Mouse (Mus musculus) gastrocnemius, postnatal 36 days (tissue): ENCODE results near the gene Rpl23. TPM values are rescaled to one million over a fixed set of nuclear protein-coding genes. Genes with fewer than 3 reads are reported as not detected.
"Not testable (repeated sequence)": the region's sequence is repeated elsewhere in the genome, so short reads cannot be mapped to it uniquely, and the experiment has no call there.

Source experiments
- DNase-seq, 2 experiments: peaks; one replicate each; pipeline ENCODE4 v3.0.0; 2022
- intact Hi-C: fragments of 180-260 bp; cut with DNase I; formaldehyde crosslinking; loops from one replicate; pipeline ENCODE4 v1.15.1; 2025
- total RNA-seq, 2 experiments: library from RNA; stranded (reverse); gene quantifications; 2 replicates each; pipeline ENCODE4 v1.2.3; 2021

Gene Rpl23
- total RNA-seq, 2 experiments from 2014 or later, result 349 to 430 TPM

DNA sequence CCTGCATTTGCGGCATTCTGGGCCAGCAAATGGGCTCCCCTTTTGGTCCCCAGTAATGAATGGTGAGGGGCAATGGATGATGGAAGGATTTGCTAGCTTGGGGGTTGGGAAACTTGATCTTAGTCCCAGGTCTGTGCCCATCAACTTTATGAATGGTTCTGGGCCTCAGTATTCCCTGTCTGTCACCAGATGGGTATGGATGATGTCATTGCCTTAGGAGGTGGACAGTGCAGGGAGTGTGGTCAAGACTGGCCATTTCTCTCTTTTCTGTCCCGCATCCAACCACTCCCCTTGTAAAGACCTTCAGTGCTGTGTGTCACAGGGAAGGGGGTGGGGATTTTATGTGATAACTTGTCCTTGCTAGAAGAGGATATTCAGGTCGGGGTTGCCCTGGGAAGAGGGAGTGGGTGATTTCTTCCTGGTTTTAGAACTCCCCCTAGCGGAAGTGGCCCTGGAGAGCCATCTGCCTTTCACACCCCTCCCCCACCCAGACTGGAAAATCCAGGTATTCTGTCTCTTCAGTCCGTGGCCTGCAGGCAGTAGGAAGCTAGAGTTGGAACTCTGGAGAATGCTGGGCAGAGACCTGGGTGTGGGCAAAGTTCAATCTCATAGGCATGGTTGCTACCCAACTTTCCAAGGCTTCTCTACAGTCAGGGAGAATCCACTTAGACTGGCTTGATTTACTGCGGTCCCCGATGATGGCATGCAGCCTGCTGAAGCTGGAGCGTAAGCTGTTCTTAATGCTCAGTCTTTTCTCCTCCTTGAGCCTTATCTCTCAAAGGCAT is 19.4 kb upstream of the Rpl23 start:
- DNase-seq, result no peak
- intact Hi-C loops, result no loop called here

DNA sequence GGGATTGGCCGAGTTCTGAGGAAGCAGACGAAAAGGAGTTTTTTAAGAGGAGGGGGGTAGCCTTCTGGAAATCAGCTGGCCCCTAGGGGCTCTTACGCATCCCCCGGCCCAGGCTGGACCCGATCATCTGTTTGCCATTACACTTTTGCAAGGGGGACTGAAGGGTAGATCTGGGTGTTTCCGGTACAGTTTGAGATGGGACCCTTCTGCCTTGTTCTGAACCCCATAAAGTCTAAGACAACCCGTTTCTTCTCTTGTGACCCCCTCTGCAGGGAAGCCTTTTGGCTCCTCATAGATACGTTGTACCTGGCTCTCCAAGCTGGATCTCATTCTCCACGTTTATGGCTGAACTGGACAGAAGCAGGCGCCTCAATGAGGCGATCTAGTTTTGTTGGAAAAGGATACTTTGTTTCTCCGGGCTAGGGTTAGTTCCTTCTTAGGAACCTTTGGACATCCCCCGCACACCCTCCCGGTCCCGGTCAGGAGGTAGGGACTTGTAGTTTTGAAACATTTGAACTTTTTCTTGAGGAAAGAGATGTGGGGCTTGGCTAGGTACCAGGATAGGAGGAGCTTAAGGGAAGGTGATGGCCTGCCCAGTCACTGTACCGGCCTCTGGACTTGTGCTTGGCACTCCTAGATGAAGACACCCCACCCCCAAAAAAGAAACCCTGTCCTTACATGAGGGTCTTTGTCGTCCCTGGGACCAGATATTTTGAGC is 18.6 kb upstream of the Rpl23 start:
- no peak for DNase-seq
- intact Hi-C loops, result no loop called here

DNA sequence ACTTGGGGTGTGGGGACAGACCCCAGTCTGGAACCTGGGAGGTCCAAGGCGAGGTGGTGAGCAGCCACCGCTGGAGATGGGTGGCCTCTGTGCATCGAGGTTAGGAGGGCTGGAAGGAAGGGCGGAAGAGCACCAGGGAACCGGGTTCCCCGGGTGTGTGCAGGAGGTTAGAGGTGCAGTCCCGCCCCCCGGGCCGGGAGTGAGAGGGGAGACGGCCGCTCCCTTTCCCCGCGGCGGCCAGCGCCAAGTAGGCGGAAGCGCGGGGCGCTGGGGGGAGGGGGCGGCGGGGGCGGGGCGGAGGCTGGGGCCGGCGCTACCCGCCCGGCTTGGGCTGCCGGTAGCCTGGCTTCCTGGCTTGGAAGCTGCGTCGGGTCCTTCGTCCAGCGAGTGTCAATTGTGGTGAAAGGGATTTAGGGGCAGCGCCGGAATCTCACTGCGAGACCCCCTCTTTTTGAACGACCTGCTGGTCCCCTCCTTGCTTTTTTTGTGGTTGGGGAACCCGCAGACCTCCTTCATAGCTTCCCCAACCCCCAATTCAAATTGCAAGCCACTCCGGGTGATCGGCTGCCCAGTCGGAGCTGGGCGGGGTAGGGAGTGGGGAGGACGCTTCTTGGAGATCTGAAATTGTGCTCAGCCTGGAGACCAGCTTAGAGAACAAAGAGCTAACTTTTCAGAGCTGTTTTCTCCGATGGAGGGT is 17.9 kb upstream of the Rpl23 start:
- intact Hi-C loops, result loop anchor here (2.0 to 5.0 kb wide), 2 partner anchors 37 to 83 kb away; no protein-coding TSS in a partner anchor

DNA sequence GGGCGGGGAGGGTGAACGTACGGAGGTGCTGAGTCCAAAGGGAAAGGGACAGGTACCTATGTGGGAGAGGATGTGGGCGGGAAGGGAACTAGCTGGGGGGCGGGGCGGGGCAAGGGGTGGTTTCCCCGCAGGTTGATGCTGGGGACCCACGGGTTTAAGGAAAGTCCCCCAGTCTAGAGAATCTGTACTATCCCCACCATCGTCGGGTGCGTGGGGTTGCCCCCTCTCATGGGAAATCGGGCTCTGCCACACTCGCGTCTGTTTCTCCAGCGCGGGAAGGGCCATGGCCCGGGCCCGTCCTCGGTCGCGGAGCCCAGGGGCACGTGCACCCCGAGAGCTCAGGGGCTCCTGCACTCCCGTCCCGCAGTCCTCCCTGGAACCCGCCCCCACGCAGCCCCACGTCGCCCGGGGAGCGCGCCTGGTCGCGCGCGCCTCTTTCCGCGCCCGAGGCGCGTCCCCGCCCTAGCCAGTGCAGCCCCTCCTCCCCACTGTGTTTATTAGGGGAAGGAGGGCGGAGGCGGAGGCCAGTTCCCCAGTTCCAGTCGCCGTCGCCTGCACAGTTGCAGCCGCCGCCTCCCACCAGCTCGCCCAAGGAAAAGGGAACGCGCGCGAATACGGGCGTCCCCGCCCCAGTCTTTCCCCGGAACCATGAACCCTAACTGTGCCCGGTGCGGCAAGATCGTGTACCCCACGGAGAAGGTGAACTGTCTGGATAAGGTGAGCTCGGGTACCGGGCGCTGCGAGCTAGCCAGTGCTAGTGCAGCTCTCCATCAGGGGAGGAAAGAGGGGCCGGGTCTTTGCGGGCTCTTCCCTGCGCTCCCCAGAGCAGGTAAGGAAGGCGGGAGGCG is 17.1 kb upstream of the Rpl23 start:
- peak; percentile 83 to 85 for DNase-seq
- intact Hi-C loops, result loop anchor here (2.0 to 5.0 kb wide), 2 partner anchors 38 to 83 kb away; no protein-coding TSS in a partner anchor

More for the DNA sequence above, 17.9 kb upstream of the Rpl23 start:
- peak; percentile 68 to 75 for DNase-seq

DNA sequence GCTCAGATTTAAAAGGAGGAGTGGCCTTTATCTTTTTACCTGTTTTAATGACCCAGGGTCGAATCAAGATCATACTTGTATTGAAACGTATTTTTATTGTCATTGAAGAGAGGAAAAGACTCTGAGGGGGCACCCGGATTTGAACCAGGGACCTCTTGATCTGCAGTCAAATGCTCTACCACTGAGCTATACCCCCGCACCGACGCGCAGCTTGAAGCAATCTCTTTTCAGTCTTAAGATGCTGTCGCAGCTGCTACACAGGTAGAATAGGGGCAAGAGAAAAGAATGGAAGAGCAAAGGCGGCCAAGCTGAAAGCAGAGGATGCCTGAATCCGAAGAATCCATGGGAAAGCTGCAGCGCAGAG is 16.5 kb upstream of the Rpl23 start, which contains the start of gene Lasp1:
TSS of gene Lasp1 (plus strand) at position 219 of the 364 bp plus-strand sequence.
- peak; percentile 81 to 87 for DNase-seq
- intact Hi-C loops, result loop anchor here (2.0 to 5.0 kb wide), 2 partner anchors 39 to 84 kb away; no protein-coding TSS in a partner anchor

DNA sequence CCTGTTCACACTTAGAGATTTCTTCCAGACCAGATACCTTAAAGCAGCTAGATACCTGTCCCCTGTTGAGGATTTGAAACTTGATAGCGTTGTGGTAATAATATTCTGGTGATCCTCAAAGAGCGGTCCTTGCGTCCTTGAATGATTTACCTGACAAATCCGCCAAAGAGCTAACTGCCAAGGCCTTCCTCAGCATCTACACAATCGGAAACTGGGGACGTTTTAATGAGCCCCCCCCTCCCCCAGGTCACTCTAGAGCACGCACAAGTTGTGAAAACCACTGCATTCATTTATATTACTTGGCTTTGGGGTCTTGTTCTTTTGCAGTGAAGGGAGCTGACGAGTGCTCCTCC is 15.8 kb upstream of the Rpl23 start:
- intact Hi-C loops, result loop anchor here (2.0 to 5.0 kb wide), 2 partner anchors 39 to 85 kb away; no protein-coding TSS in a partner anchor
- DNase-seq, result no peak

DNA sequence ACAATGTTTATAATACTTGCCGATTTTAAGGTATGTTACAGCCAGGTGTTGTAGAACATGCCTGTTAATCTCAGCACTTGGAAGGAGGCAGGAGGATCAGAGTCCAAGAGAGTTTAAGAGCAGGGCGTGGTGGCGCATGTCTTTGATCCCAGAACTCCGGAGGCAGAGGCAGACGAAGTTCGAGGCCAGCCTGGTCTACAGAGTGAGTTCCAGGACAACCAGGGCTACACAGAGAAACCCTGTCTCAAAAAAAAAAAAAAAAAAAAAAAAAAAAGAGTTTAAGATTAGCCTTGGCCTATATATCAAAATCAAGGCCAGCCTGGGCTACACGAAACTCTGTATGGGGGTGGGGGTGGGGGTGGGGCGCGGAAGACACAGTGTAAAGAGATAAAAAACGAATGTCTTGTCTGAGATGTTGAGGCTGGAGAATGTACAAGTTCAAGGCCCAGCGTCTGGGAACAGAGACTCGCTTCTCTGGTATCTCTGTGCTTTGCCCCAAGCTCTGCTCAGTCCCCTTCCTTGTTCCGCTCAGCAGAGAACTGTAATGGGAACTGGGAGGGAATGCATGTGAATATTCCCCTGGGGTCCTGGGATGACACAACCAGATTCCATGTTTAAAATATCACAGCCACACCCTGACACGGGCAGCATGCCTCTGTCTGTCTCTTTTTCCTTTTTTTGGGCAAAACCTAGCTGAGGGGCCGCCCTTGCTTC is 15.3 kb upstream of the Rpl23 start:
- peak in 1 of 2 experiments; percentile 40 for DNase-seq
- intact Hi-C loops, result loop anchor here (2.0 to 5.0 kb wide), 3 partner anchors 40 to 191 kb away; no protein-coding TSS in a partner anchor

DNA sequence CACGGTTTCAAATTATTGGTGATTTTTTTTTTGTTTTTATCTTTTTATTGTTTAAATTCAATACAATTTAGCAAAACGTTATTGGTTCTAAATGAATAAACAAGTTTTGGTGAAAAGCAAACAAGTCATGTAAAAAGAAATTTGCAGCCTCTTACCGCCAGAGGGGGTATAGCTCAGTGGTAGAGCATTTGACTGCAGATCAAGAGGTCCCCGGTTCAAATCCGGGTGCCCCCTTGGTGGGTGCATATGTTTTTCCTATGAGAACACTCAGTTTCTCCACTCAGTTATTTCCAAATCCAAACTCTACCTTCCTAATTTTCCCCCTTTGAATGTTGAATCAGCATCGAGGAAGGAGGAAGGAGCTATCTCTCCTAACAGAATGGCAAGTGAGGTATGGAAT is 14.7 kb upstream of the Rpl23 start:
- intact Hi-C loops, result loop anchor here (2.0 to 5.0 kb wide), 2 partner anchors 40 to 192 kb away; no protein-coding TSS in a partner anchor
- DNase-seq, result peak in 1 of 2 experiments; percentile 59

DNA sequence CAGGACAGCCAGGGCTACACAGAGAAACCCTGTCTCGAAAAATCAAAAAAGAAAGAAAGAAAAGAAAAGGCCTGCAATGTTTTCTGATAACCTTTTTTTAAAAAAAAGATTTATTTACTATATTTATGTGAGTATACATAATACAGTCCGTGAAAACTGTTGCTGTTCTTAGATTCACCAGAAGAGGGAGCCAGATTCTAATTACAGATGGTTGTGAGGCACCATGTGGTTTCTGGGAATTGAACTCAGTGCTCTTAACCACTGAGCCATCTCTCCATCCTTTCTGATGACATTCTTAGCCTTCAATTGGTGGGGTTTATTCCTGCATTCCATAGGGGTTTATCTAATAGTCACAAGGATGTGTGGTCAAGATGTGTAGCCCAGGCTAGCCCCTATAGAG is 10.9 kb upstream of the Rpl23 start:
- intact Hi-C loops, result loop anchor here (2.0 to 5.0 kb wide), 2 partner anchors 34 to 92 kb away; partner anchors contain the start of gene Fbxo47
- no peak for DNase-seq

DNA sequence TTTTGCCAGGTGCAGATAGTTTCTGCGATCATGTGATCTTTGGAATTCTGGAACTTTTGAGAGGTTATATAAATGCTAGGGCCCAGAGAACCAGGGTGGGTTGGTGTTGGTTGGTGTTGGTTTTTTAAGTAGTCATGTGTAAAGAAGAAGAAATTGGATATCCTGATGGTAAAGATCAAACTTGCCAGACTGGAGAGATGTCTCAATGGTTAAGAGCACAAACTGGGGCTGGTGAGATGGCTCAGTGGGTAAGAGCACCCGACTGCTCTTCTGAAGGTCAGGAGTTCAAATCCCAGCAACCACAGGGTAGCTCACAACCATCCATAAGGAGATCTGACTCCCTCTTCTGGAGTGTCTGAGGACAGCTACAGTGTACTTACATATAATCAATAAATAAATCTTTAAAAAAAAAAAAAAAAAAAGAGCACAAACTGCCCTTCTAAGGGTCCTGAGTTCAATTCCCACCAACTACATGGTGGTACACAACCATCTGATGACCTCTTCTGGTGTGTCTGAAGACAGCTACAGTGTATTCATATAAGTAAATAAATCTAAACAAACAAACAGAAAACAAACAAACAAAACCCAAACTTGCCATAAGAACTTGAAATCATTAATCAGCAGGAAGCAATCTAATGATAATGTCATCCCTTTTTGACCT is 8.7 kb upstream of the Rpl23 start:
- intact Hi-C loops, result loop anchor here (5.0 kb wide), 1 partner anchor 36 kb away; no protein-coding TSS in a partner anchor
- not testable (repeated sequence) for DNase-seq

DNA sequence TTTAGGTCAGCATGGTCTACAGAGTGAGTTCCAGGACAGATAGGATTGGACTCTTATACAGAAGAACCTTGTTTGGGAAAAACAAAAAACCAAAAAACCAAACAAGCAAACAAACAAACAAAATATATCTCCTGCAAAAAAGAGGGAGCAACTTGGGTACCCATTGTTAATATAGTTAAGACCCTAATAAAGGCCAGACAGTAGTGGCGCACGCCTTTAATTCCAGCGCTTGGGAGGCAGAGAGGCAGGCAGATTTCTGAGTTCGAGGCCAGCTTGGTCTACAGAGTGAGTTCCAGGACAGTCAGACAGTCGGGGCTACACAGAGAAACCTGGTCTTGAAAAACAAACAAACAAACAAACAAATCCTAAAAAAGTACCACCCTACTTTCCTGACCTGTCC is 7.5 kb upstream of the Rpl23 start:
- intact Hi-C loops, result loop anchor here (2.0 to 5.0 kb wide), 2 partner anchors 38 to 57 kb away; no protein-coding TSS in a partner anchor
- DNase-seq, result no peak

DNA sequence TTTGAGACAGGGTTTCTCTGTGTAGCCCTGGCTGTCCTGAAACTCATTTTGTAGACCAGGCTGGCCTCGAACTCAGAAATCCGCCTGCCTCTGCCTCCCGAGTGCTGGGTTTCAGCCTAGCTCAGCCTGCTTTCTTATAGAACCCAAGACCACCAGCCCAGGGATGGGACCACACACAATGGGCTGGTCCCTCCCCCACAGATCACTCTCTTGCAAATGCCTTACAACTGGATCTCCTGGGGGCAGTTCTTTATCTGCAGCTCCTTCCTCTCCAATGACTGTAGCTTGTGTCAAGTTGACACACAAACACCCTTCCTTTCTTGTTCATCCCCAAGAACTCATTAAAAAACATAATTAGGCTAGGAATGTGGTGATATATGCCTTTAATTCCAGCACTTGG is 5.7 kb upstream of the Rpl23 start:
- no peak for DNase-seq
- intact Hi-C loops, result loop anchor here (2.0 kb wide), 1 partner anchor 59 kb away; no protein-coding TSS in a partner anchor

DNA sequence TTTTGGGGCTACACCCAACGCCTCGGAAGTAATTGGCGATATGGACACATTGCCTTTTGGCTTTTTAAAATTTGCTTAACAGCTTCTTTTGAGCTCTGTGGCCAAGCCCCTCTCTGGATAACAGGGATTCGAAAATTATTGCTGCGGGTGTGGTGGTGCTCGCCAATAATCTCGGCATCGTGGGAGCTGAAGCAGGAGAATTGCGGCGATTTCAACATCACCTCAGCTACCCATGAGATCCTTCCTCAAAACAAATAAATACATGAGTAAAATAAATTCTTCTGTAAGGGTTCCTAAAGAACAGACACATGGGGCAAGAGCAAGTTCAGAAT is 293 bp upstream of the Rpl23 start:
- intact Hi-C loops, result no loop called here
- DNase-seq, result no peak

DNA sequence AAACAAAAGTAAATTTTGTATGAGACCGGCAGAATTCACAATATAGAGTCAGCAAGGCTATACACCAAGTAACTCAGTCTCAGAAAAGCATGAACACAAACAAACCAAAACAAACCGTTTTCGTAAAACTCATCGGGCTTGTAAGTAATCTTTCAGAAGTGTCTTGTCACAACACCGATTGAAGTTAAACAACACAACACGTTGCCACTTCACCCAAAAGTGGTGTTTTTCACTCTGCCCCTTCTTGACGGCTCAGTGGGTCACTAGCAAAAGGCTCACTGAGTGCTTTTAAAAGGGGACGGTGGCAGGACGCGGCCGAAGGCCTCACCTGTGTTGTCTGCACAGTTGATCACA is 782 bp downstream of the Rpl23 start:
- intact Hi-C loops, result loop anchor here (2.0 kb wide), 1 partner anchor 15 kb away; the partner anchor contains the start of gene Cwc25
- no peak for DNase-seq

DNA sequence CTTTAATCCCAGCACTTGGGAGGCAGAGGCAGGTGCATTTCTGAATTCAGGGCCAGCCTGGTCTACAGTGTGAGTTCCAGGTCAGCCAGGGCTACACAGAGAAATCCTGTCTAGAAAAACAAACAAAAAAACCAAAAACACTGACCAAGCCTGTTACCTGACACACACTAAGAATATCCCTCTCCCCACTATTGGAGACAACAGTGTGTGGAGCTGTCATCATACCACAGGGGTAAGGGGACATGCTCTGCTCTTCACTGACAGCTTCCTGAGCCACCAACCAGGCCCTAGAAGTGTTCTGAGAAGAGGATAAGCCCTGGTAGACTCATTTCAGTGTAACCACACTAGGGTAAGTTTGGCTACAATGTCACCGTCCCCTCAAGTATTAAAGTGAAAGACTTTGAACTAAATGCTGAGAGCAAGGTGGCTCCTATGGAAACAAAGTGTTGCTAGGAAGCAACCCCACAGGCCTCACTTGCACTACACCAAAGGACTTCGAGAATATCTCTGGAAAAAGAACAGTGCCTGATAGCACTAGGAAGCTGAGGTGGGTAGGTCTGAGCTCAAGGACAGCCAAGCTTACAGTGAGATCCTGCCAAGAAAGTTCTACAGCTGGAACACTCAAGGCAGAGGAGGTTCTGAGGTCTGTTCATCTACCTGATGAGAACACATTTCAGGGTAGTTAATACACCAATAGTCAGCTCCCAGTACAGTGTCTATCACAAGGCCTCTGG is 2.1 kb downstream of the Rpl23 start:
- intact Hi-C loops, result loop anchor here (2.0 kb wide), 1 partner anchor 13 kb away; the partner anchor contains the start of gene Cwc25

DNA sequence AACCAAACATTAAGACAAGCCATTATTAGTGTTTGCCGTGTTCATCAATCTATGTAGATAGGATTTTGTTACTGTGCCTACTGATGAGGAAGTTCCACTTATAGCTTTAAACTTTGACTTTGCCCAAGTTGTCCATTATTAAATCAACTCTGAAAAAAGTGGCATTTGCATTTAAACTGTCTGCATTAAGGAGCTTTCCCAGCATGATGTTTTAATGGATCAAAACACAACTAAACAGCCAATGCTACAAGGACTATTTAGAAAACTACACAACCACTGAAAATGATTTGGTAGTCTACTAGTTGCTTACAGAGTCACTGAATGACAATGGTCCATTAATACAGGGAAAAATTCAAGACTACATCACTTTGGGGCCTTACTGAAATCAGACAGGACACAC is 3.3 kb downstream of the Rpl23 start:
- DNase-seq, result no peak
- intact Hi-C loops, result no loop called here

More for the DNA sequence above, 2.1 kb downstream of the Rpl23 start:
- no peak for DNase-seq

DNA sequence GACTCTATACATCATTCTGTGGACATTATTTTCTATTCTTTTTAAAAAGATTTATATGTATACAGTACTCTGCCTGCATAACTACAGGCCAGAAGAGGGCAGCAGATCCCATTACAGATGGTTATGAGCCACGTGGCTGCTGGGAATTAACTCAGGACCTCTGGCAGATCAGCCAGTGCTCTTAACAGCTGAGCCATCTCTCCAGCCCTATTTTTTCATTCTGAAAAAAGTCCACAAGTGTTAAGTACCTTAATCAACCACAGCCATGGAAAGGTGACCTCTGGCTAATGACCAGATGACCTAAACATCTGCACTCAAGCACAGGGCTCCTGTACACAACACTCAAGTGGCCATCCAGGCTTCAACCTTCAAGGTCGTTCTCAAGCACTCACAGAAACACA is 5.1 kb downstream of the Rpl23 start:
- no peak for DNase-seq
- intact Hi-C loops, result no loop called here
